Mouse (Mus musculus) activated CD4-positive, CD25-positive, alpha-beta regulatory T cell, adult 4 months (primary cell): ENCODE results near the gene Svs2. TPM values are rescaled to one million over a fixed set of nuclear protein-coding genes. Genes with fewer than 3 reads are reported as not detected.
"Not testable (repeated sequence)": the region's sequence is repeated elsewhere in the genome, so short reads cannot be mapped to it uniquely, and the experiment has no call there.

Experiments used
- ATAC-seq: one replicate; pipeline ENCODE4 v1.8.0; 2017
- polyA plus RNA-seq, 2 experiments: library from polyadenylated mRNA; unstranded; fragments of 100-300 nt; shearing (Covaris generic); gene quantifications; one replicate each; pipeline ENCODE4 v1.2.1; 2017

Svs2 gene
- not detected for polyA plus RNA-seq

- ATAC-seq: no peak
These were observed at the start of gene Svs2 for GRCm38 (mm10) chr2:164238366-164238765. Svs2 (minus strand) TSS chr2:164238466.

- ATAC-seq: no peak
These were observed 40.1 kb upstream of the Svs2 start, which contains the start of gene Svs4 for GRCm38 (mm10) chr2:164278359-164278758. Svs4 (minus strand) TSS chr2:164278459.

GRCm38 (mm10) chr2:164256540-164256939 is 18.3 kb upstream of the Svs2 start, which contains the start of gene Svs3b:
Svs3b (minus strand) TSS chr2:164256640.
- not testable (repeated sequence) for ATAC-seq

- no peak for ATAC-seq
These were observed 5.6 kb downstream of the Svs2 start for GRCm38 (mm10) chr2:164232671-164233070.

- no peak for ATAC-seq
These were observed 9.8 kb downstream of the Svs2 start for GRCm38 (mm10) chr2:164228361-164229070.

GRCm38 (mm10) chr2:164221522-164221921 is 16.7 kb downstream of the Svs2 start, which contains the start of gene Wfdc15b:
Wfdc15b (minus strand) TSS chr2:164221660.
- ATAC-seq: no peak

- no peak for ATAC-seq
These were observed 19.0 kb downstream of the Svs2 start for GRCm38 (mm10) chr2:164219295-164219694.

- no peak for ATAC-seq
These were observed 25.6 kb downstream of the Svs2 start for GRCm38 (mm10) chr2:164212711-164213110.

GRCm38 (mm10) chr2:164210892-164211291 is 27.4 kb downstream of the Svs2 start:
- peak; percentile 52 for ATAC-seq

GRCm38 (mm10) chr2:164206676-164207075 is 31.6 kb downstream of the Svs2 start:
- no peak for ATAC-seq

GRCm38 (mm10) chr2:164206011-164206410 is 32.3 kb downstream of the Svs2 start:
- ATAC-seq: not testable (repeated sequence)

GRCm38 (mm10) chr2:164199626-164200327 is 38.5 kb downstream of the Svs2 start, which contains the start of gene Wfdc15a:
Wfdc15a (minus strand) TSS chr2:164200130.
- no peak for ATAC-seq

GRCm38 (mm10) chr2:164196700-164196990 is 41.6 kb downstream of the Svs2 start:
- no peak for ATAC-seq

- no peak for ATAC-seq
These were observed 42.1 kb downstream of the Svs2 start for GRCm38 (mm10) chr2:164195971-164196699.

GRCm38 (mm10) chr2:164194959-164195630 is 43.2 kb downstream of the Svs2 start:
- ATAC-seq: no peak

- ATAC-seq: no peak
These were observed 46.0 kb downstream of the Svs2 start for GRCm38 (mm10) chr2:164192279-164192678.

GRCm38 (mm10) chr2:164190576-164190975 is 47.7 kb downstream of the Svs2 start, which contains the start of gene Wfdc12:
Wfdc12 (minus strand) TSS chr2:164190608.
- no peak for ATAC-seq

- no peak for ATAC-seq
These were observed 49.5 kb downstream of the Svs2 start for GRCm38 (mm10) chr2:164188722-164189121.
